Mouse (Mus musculus): ENCODE measurements around the gene Cybrd1.

DNA sequence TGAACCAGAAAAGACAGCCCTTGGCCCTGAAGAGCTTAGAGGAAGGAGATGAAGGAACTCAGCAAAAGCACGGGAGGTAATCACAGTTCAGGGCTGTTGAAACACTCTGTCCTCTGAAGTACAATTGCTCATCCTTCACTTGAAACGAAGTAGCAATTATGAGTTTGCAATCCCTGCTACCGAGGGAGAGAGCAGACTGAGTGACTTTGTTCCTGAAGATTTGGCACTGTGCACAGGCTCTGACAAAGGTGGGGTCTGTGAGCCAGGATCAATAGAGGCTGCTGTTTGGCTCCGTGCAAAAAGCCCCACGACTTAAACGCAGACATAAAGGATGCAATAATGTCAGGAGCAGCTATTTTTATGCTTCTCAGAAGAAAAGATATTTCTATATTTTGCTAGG is 30.1 kb downstream of the Cybrd1 start:
- TF ChIP-seq CTCF (IDR thresholded peaks at IDR 0.05; ENCODE audit: low read depth, low read length) (no peak), POLR2A (IDR thresholded peaks at IDR 0.05; ENCODE audit: extremely low read depth, insufficient read depth, low read length) (no peak)

Data from liver, adult 2 months (tissue).